Mouse (Mus musculus) left cerebral cortex, postnatal 36 days (tissue): ENCODE measurements around the gene Vegfd. TPM values are rescaled to one million over a fixed set of nuclear protein-coding genes. Genes with fewer than 3 reads are reported as not detected.

Experiments used
- total RNA-seq, 2 experiments: library from RNA; stranded (reverse); gene quantifications; 2 replicates each; pipeline ENCODE4 v1.2.3; 2021

Gene Vegfd
- total RNA-seq, 2 experiments from 2014 or later: 1.8 to 2.3 TPM

Other genes starting within 250 kb of the Vegfd start
- gene Ace2, start 234.0 kb upstream of the Vegfd start, total RNA-seq: 1 to 10 TPM; 1.7 to 1.8 TPM
- under 1 TPM; 0.57 to 0.77 TPM for gene Bmx, start 115.2 kb upstream of the Vegfd start, total RNA-seq
- 1 to 10 TPM; 6.7 to 7.8 TPM for gene Pir, start 104.0 kb upstream of the Vegfd start, total RNA-seq
- 1 to 10 TPM; 5.8 to 7.2 TPM for gene Piga, start 46.4 kb downstream of the Vegfd start, total RNA-seq
- 1 to 10 TPM; 4.9 to 8.0 TPM for gene Asb11, start 63.6 kb downstream of the Vegfd start, total RNA-seq
- gene Asb9, start 132.9 kb downstream of the Vegfd start, total RNA-seq: not detected